Mouse (Mus musculus) cerebellum, adult 8-10 months (tissue): ENCODE data around the gene Ttll1.
"Not testable (repeated sequence)": the region's sequence is repeated elsewhere in the genome, so short reads cannot be mapped to it uniquely, and the experiment has no call there.

Experiments used
- DNase-seq: peaks from one replicate; pipeline ENCODE4 v3.0.0; 2022

Ttll1 gene

GRCm38 (mm10) chr15:83523196-83523595 is 12.5 kb upstream of the Ttll1 start:
- no peak for DNase-seq

GRCm38 (mm10) chr15:83520861-83521382 is 10.2 kb upstream of the Ttll1 start:
- DNase-seq: no peak

- DNase-seq: peak; percentile 57
Measured at GRCm38 (mm10) chr15:83518215-83519048, 7.7 kb upstream of the Ttll1 start.

- DNase-seq: no peak
Measured at GRCm38 (mm10) chr15:83515018-83515417, 4.3 kb upstream of the Ttll1 start.

- no peak for DNase-seq
Measured at GRCm38 (mm10) chr15:83512489-83513281, 2.0 kb upstream of the Ttll1 start.

- DNase-seq: no peak
Measured at GRCm38 (mm10) chr15:83509950-83510804, 516 bp downstream of the Ttll1 start.

GRCm38 (mm10) chr15:83501483-83501882 is 9.2 kb downstream of the Ttll1 start:
- not testable (repeated sequence) for DNase-seq

- DNase-seq: no peak
Measured at GRCm38 (mm10) chr15:83500352-83500751, 10.3 kb downstream of the Ttll1 start.

GRCm38 (mm10) chr15:83499211-83499755 is 11.4 kb downstream of the Ttll1 start:
- DNase-seq: no peak

- DNase-seq: no peak
Measured at GRCm38 (mm10) chr15:83497299-83497698, 13.4 kb downstream of the Ttll1 start.

GRCm38 (mm10) chr15:83495787-83496367 is 14.8 kb downstream of the Ttll1 start:
- DNase-seq: no peak

GRCm38 (mm10) chr15:83495195-83495594 is 15.5 kb downstream of the Ttll1 start:
- DNase-seq: no peak

- DNase-seq: no peak
Measured at GRCm38 (mm10) chr15:83494572-83494920, 16.1 kb downstream of the Ttll1 start.

- no peak for DNase-seq
Measured at GRCm38 (mm10) chr15:83493856-83494571, 16.7 kb downstream of the Ttll1 start.

GRCm38 (mm10) chr15:83491891-83492290 is 18.8 kb downstream of the Ttll1 start:
- DNase-seq: no peak

- no peak for DNase-seq
Measured at GRCm38 (mm10) chr15:83489471-83489870, 21.2 kb downstream of the Ttll1 start.

GRCm38 (mm10) chr15:83487477-83488115 is 23.1 kb downstream of the Ttll1 start:
- no peak for DNase-seq

- no peak for DNase-seq
Measured at GRCm38 (mm10) chr15:83484311-83484710, 26.4 kb downstream of the Ttll1 start.

- no peak for DNase-seq
Measured at GRCm38 (mm10) chr15:83483482-83483881, 27.2 kb downstream of the Ttll1 start.

GRCm38 (mm10) chr15:83482645-83483224 is 28.0 kb downstream of the Ttll1 start:
- no peak for DNase-seq
